8 mouse cellular contexts compared by ENCODE assay signal in the genomic region with DNA sequence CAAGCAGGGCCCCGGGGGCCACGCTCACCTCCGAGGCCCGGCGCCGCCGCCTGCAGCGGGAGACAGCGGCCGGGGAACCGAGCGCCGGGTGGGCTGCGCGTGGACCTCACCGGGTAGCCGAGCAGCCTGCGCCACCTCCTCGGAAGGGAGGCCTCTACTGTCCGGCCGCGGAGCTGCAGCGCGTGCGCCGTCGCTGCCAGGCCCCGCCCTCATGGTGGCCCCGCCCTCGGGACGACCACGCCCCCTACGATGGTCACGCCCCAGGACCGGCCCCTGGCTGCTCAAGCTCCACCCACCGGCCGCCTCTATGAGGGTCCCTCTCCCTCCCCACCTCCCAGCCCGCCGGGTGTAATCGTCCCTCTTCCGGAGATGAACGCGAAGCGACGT. TPM values are rescaled to one million over a fixed set of nuclear protein-coding genes. Genes with fewer than 3 reads are reported as not detected.
A peak's percentile ranks its signal among the peaks of the same experiment; 100 is the strongest.
DNase-seq lines count a peak whose midpoint lies in the region; ATAC-seq lines count a peak whose summit lies in the region.

No protein-coding gene starts in this region.

- peaks cover 17% of the 10 kb centered on the region; the same call in 1 of the 2 replicates for H3K4me1 ChIP-seq in forebrain, embryonic 12.5 days
- peaks cover 4% of the 10 kb centered on the region; the same call in 1 of the 2 replicates for H3K4me1 ChIP-seq in heart, embryonic 16.5 days (ENCODE audit: control insufficient read depth, insufficient read depth, low read length)
- H3K4me1 ChIP-seq in liver, embryonic 13.5 days (replicated peaks) = peaks cover 13% of the 10 kb centered on the region
- peaks cover 3% of the 10 kb centered on the region; the same call in 1 of the 2 replicates for H3K4me1 ChIP-seq in stomach, embryonic 14.5 days (ENCODE audit: control insufficient read depth, insufficient read depth, low read length)

- H3K27me3 ChIP-seq in forebrain, embryonic 12.5 days = peaks cover 59% of the 10 kb centered on the region
- H3K27me3 ChIP-seq in heart, embryonic 16.5 days (ENCODE audit: control insufficient read depth, insufficient read depth, low read length) = peaks cover 5% of the 10 kb centered on the region
- H3K27me3 ChIP-seq in liver, embryonic 13.5 days = peaks cover 47% of the 10 kb centered on the region
- no peaks in the 10 kb centered on the region for H3K27me3 ChIP-seq in stomach, embryonic 14.5 days (ENCODE audit: control insufficient read depth, insufficient read depth, low read length)

- WGBS in forebrain, embryonic 12.5 days = 1% methylated on average over 36 of the region's 45 CpGs
- under 1% methylated on average over 45 of the region's 45 CpGs for WGBS in heart, embryonic 16.5 days
- WGBS in liver, embryonic 13.5 days (ENCODE audit: insufficient replicate concordance) = 1% methylated on average over 45 of the region's 45 CpGs
- WGBS in stomach, embryonic 14.5 days = under 1% methylated on average over 38 of the region's 45 CpGs

- H3K9me3 ChIP-seq in forebrain, embryonic 12.5 days = no peaks in the 10 kb centered on the region
- no peaks in the 10 kb centered on the region for H3K9me3 ChIP-seq in heart, embryonic 16.5 days (replicated peaks; ENCODE audit: control insufficient read depth, low read length)
- H3K9me3 ChIP-seq in liver, embryonic 13.5 days (replicated peaks) = no peaks in the 10 kb centered on the region
- H3K9me3 ChIP-seq in stomach, embryonic 14.5 days (ENCODE audit: control insufficient read depth, low read depth, low read length) = no peaks in the 10 kb centered on the region

- H3K36me3 ChIP-seq in forebrain, embryonic 12.5 days (replicated peaks) = no peaks in the 10 kb centered on the region
- H3K36me3 ChIP-seq in heart, embryonic 16.5 days (ENCODE audit: control insufficient read depth, insufficient read depth) = no peaks in the 10 kb centered on the region
- H3K36me3 ChIP-seq in liver, embryonic 13.5 days = no peaks in the 10 kb centered on the region
- no peaks in the 10 kb centered on the region for H3K36me3 ChIP-seq in stomach, embryonic 14.5 days (ENCODE audit: control insufficient read depth, insufficient read depth, low read length)

- peak overlapping the region; percentile 42; the same call in 1 of the 2 replicates for H3K27ac ChIP-seq in forebrain, embryonic 12.5 days
- H3K27ac ChIP-seq in heart, embryonic 16.5 days (ENCODE audit: low read length) = no peak overlapping the region
- no peak overlapping the region for H3K27ac ChIP-seq in liver, embryonic 13.5 days
- H3K27ac ChIP-seq in stomach, embryonic 14.5 days (ENCODE audit: low read length) = no peak overlapping the region

- DNase-seq in CD8-positive naive resting alpha-beta T cell, adult 2 months (ENCODE audit: low read depth in 2 of 2, low spot score in 2 of 2) = peak; percentile 65 to 66
- DNase-seq in kidney, postnatal 25 days = peak; percentile 71 to 80
- DNase-seq in liver, embryonic 13.5 days = peak; percentile 62
- DNase-seq in neural tube, embryonic 10.5 days (ENCODE audit: extremely low spot score, low spot score) = peak; percentile 89

- H3K9ac ChIP-seq in forebrain, embryonic 12.5 days = peak overlapping the region; percentile 64
- H3K9ac ChIP-seq in heart, embryonic 16.5 days (ENCODE audit: low read length) = peak overlapping the region; percentile 55
- H3K9ac ChIP-seq in liver, embryonic 13.5 days = peak overlapping the region; percentile 65
- H3K9ac ChIP-seq in stomach, embryonic 14.5 days (replicated peaks; ENCODE audit: low read depth, low read length) = peak overlapping the region; percentile 42

- peak overlapping the region; percentile 58 for H3K4me3 ChIP-seq in forebrain, embryonic 12.5 days (replicated peaks)
- H3K4me3 ChIP-seq in heart, embryonic 16.5 days (ENCODE audit: low read length) = peak overlapping the region; percentile 56
- peak overlapping the region; percentile 63 for H3K4me3 ChIP-seq in liver, embryonic 13.5 days (replicated peaks)
- H3K4me3 ChIP-seq in stomach, embryonic 14.5 days (ENCODE audit: low read depth, low read length) = peak overlapping the region; percentile 64

- peak; percentile 91 for ATAC-seq in cerebellum, adult (ENCODE audit: insufficient number of reproducible peaks, low FRiP score, low TSS enrichment)
- peak; percentile 86 for ATAC-seq in forebrain, embryonic 12.5 days (ENCODE audit: low FRiP score)
- ATAC-seq in heart, embryonic 16.5 days (replicated peaks; ENCODE audit: extremely low read depth, insufficient read depth, low FRiP score) = peak; percentile 91
- peak; percentile 90 for ATAC-seq in liver, embryonic 13.5 days (ENCODE audit: low read depth)
- ATAC-seq in stomach, embryonic 14.5 days (ENCODE audit: insufficient number of reproducible peaks, insufficient read depth, low FRiP score, low read depth) = peak; percentile 92

- peak overlapping the region; percentile 89 for H3K4me2 ChIP-seq in forebrain, embryonic 12.5 days
- H3K4me2 ChIP-seq in heart, embryonic 16.5 days (ENCODE audit: low read depth, low read length) = peak overlapping the region; percentile 87
- peak overlapping the region; percentile 93 for H3K4me2 ChIP-seq in liver, embryonic 13.5 days
- peak overlapping the region; percentile 100 for H3K4me2 ChIP-seq in stomach, embryonic 14.5 days (replicated peaks; ENCODE audit: low read depth, low read length)

RNA-seq across cellular contexts. Expression of a gene that starts 34.3 kb away (rescaled TPM):
- polyA plus RNA-seq in forebrain, embryonic 12.5 days (2016; fragmentation: Nextera tagmentation; extraction: Ambion mirVana) = not detected in 2 replicates
- not detected in 2 replicates for polyA plus RNA-seq in heart, embryonic 16.5 days (2015; fragmentation: Nextera tagmentation; extraction: Ambion mirVana)
- not detected in 2 replicates for polyA plus RNA-seq in liver, embryonic 13.5 days (2015; fragmentation: Nextera tagmentation; extraction: Ambion mirVana)
- polyA plus RNA-seq in stomach, embryonic 14.5 days (2014; fragmentation: Nextera tagmentation; extraction: Ambion mirVana) = not detected in 2 replicates
